Mouse (Mus musculus): ENCODE data around the gene Mob3a. TPM values are rescaled to one million over a fixed set of nuclear protein-coding genes. Genes with fewer than 3 reads are reported as not detected.
"Not testable (repeated sequence)": the region's sequence is repeated elsewhere in the genome, so short reads cannot be mapped to it uniquely, and the experiment has no call there.

Mob3a gene
- polyA plus RNA-seq, 1 experiment from 2014 or later, result 47.9 TPM

- Histone ChIP-seq H3K4me3 (peak overlapping the region; percentile 82), H3K9me3 (replicated peaks) (no peaks in the 10 kb centered on the region), H3K27ac (peak overlapping the region; percentile 70), H3K9ac (peak overlapping the region; percentile 92), H3K36me3 (ENCODE audit: poor library complexity, severe bottlenecking) (peaks cover 4% of the 10 kb centered on the region; the same call in 1 of the 2 replicates), H3K4me1 (peaks cover 29% of the 10 kb centered on the region), H3K4me2 (peak overlapping the region; percentile 89), H3K27me3 (no peaks in the 10 kb centered on the region)
- WGBS, result 5% methylated on average over 12 of the region's 12 CpGs
- ATAC-seq, result peak; percentile 67
Measured at GRCm38 (mm10) chr10:80655406-80656129, 46.2 kb downstream of the Mob3a start.

GRCm38 (mm10) chr10:80654866-80655265 lies 46.9 kb downstream of the Mob3a start:
- Histone ChIP-seq H3K27ac (no peak overlapping the region; the same call in 1 of the 2 replicates), H3K36me3 (ENCODE audit: poor library complexity, severe bottlenecking) (peaks cover 4% of the 10 kb centered on the region; the same call in 1 of the 2 replicates), H3K4me1 (peaks cover 29% of the 10 kb centered on the region), H3K27me3 (no peaks in the 10 kb centered on the region), H3K4me2 (peak overlapping the region; percentile 89), H3K4me3 (peak overlapping the region; percentile 82; the same call in 1 of the 2 replicates), H3K9ac (peak overlapping the region; percentile 92; the same call in 1 of the 2 replicates), H3K9me3 (replicated peaks) (no peaks in the 10 kb centered on the region)
- ATAC-seq, result no peak
- WGBS, result 89% methylated on average over 6 of the region's 6 CpGs

GRCm38 (mm10) chr10:80653156-80653720 lies 48.5 kb downstream of the Mob3a start:
- Histone ChIP-seq H3K36me3 (ENCODE audit: poor library complexity, severe bottlenecking) (peaks cover 11% of the 10 kb centered on the region), H3K27me3 (no peaks in the 10 kb centered on the region), H3K27ac (no peak overlapping the region), H3K4me1 (peaks cover 24% of the 10 kb centered on the region), H3K4me2 (no peak overlapping the region), H3K9me3 (replicated peaks) (no peaks in the 10 kb centered on the region), H3K9ac (no peak overlapping the region), H3K4me3 (no peak overlapping the region)
- ATAC-seq, result no peak
- WGBS, result 91% methylated on average over 6 of the region's 6 CpGs

- Histone ChIP-seq H3K36me3 (ENCODE audit: poor library complexity, severe bottlenecking) (peaks cover 38% of the 10 kb centered on the region), H3K9me3 (replicated peaks) (no peaks in the 10 kb centered on the region), H3K27ac (no peak overlapping the region), H3K4me2 (no peak overlapping the region), H3K4me3 (no peak overlapping the region), H3K27me3 (no peaks in the 10 kb centered on the region), H3K4me1 (peaks cover 13% of the 10 kb centered on the region), H3K9ac (no peak overlapping the region)
- ATAC-seq, result no peak
- WGBS, result 92% methylated on average over 10 of the region's 10 CpGs
Measured at GRCm38 (mm10) chr10:80650392-80650791, 51.4 kb downstream of the Mob3a start.

- H3K9me3 ChIP-seq (replicated peaks); H3K4me1 ChIP-seq; H3K4me2 ChIP-seq; H3K27ac ChIP-seq; H3K4me3 ChIP-seq; H3K9ac ChIP-seq; H3K27me3 ChIP-seq: not testable (repeated sequence)
- peaks cover 42% of the 10 kb centered on the region for H3K36me3 ChIP-seq (ENCODE audit: poor library complexity, severe bottlenecking)
- 92% methylated on average over 6 of the region's 6 CpGs for WGBS
- ATAC-seq, result 0 out of 2 replicates have a peak, but pooled peaks have one; percentile 42
Measured at GRCm38 (mm10) chr10:80649910-80650309, 51.9 kb downstream of the Mob3a start.

- Histone ChIP-seq H3K27me3 (no peaks in the 10 kb centered on the region), H3K36me3 (ENCODE audit: poor library complexity, severe bottlenecking) (peaks cover 68% of the 10 kb centered on the region), H3K9ac (no peak overlapping the region), H3K4me3 (no peak overlapping the region), H3K27ac (no peak overlapping the region), H3K4me2 (no peak overlapping the region), H3K9me3 (replicated peaks) (no peaks in the 10 kb centered on the region), H3K4me1 (no peaks in the 10 kb centered on the region)
- WGBS, result 94% methylated on average over 10 of the region's 10 CpGs
- no peak for ATAC-seq
Measured at GRCm38 (mm10) chr10:80646936-80647335, 54.8 kb downstream of the Mob3a start.

GRCm38 (mm10) chr10:80635345-80635744 lies 66.4 kb downstream of the Mob3a start:
- peaks cover 68% of the 10 kb centered on the region for H3K36me3 ChIP-seq (ENCODE audit: poor library complexity, severe bottlenecking)
- no peak for ATAC-seq
- no peaks in the 10 kb centered on the region for H3K4me1 ChIP-seq
- H3K4me3 ChIP-seq, result no peak overlapping the region
- no peak overlapping the region for H3K9ac ChIP-seq
- H3K27me3 ChIP-seq, result no peaks in the 10 kb centered on the region
- H3K9me3 ChIP-seq (replicated peaks), result no peaks in the 10 kb centered on the region
- H3K27ac ChIP-seq, result no peak overlapping the region
- 93% methylated on average over 6 of the region's 6 CpGs for WGBS
- no peak overlapping the region for H3K4me2 ChIP-seq

Other genes with a start within 250 kb of the Mob3a start
- gene Onecut3, start 207.1 kb downstream of the Mob3a start, polyA plus RNA-seq (2015; fragmentation: Nextera tagmentation; extraction: Ambion mirVana), result 0.35 and 0.57 TPM in 2 replicates
- gene Atp8b3, start 162.9 kb downstream of the Mob3a start, polyA plus RNA-seq (2015; fragmentation: Nextera tagmentation; extraction: Ambion mirVana), result 0.33 and 0.36 TPM in 2 replicates
- gene Rexo1, start 140.4 kb downstream of the Mob3a start, polyA plus RNA-seq (2015; fragmentation: Nextera tagmentation; extraction: Ambion mirVana), result 27.5 and 30.8 TPM in 2 replicates
- 6.6 and 7.5 TPM in 2 replicates for gene Klf16, start 124.7 kb downstream of the Mob3a start, polyA plus RNA-seq (2015; fragmentation: Nextera tagmentation; extraction: Ambion mirVana)
- gene Abhd17a, start 111.6 kb downstream of the Mob3a start, polyA plus RNA-seq (2015; fragmentation: Nextera tagmentation; extraction: Ambion mirVana), result 72.3 and 74.9 TPM in 2 replicates
- gene Scamp4, start 99.1 kb downstream of the Mob3a start, polyA plus RNA-seq (2015; fragmentation: Nextera tagmentation; extraction: Ambion mirVana), result 56.7 and 69.6 TPM in 2 replicates
- gene Adat3, start 99.1 kb downstream of the Mob3a start, polyA plus RNA-seq (2015; fragmentation: Nextera tagmentation; extraction: Ambion mirVana), result 4.8 and 6.7 TPM in 2 replicates
- gene Gm49322, start 96.0 kb downstream of the Mob3a start, polyA plus RNA-seq (2015; fragmentation: Nextera tagmentation; extraction: Ambion mirVana), result 4.0 and 4.4 TPM in 2 replicates
- gene Csnk1g2, start 79.1 kb downstream of the Mob3a start, polyA plus RNA-seq (2015; fragmentation: Nextera tagmentation; extraction: Ambion mirVana), result 55.0 and 73.2 TPM in 2 replicates
- gene Btbd2, start 44.9 kb downstream of the Mob3a start, polyA plus RNA-seq (2015; fragmentation: Nextera tagmentation; extraction: Ambion mirVana), result 59.2 and 61.2 TPM in 2 replicates
- 52.3 and 55.1 TPM in 2 replicates for gene Mknk2, start 23.9 kb downstream of the Mob3a start, polyA plus RNA-seq (2015; fragmentation: Nextera tagmentation; extraction: Ambion mirVana)
- 24.5 and 26.3 TPM in 2 replicates for gene Izumo4, start 207 bp upstream of the Mob3a start, polyA plus RNA-seq (2015; fragmentation: Nextera tagmentation; extraction: Ambion mirVana)
- gene Ap3d1, start 40.3 kb upstream of the Mob3a start, polyA plus RNA-seq (2015; fragmentation: Nextera tagmentation; extraction: Ambion mirVana), result 80.2 and 82.9 TPM in 2 replicates
- 19.9 and 21.1 TPM in 2 replicates for gene Dot1l, start 53.2 kb upstream of the Mob3a start, polyA plus RNA-seq (2015; fragmentation: Nextera tagmentation; extraction: Ambion mirVana)
- gene Sf3a2, start 96.2 kb upstream of the Mob3a start, polyA plus RNA-seq (2015; fragmentation: Nextera tagmentation; extraction: Ambion mirVana), result 63.5 and 67.3 TPM in 2 replicates
- 141 and 151 TPM in 2 replicates for gene Plekhj1, start 96.6 kb upstream of the Mob3a start, polyA plus RNA-seq (2015; fragmentation: Nextera tagmentation; extraction: Ambion mirVana)
- gene Amh, start 103.3 kb upstream of the Mob3a start, polyA plus RNA-seq (2015; fragmentation: Nextera tagmentation; extraction: Ambion mirVana), result 0.13 TPM in 1 of 2 replicates, not detected in the other
- gene Jsrp1, start 111.5 kb upstream of the Mob3a start, polyA plus RNA-seq (2015; fragmentation: Nextera tagmentation; extraction: Ambion mirVana), result 0.26 TPM in 1 of 2 replicates, not detected in the other
- gene Oaz1, start 124.7 kb upstream of the Mob3a start, polyA plus RNA-seq (2015; fragmentation: Nextera tagmentation; extraction: Ambion mirVana), result 1,581 and 1,699 TPM in 2 replicates
- 1.7 and 2.0 TPM in 2 replicates for gene Lingo3, start 142.1 kb upstream of the Mob3a start, polyA plus RNA-seq (2015; fragmentation: Nextera tagmentation; extraction: Ambion mirVana)
- 291 and 325 TPM in 2 replicates for gene Lsm7, start 153.2 kb upstream of the Mob3a start, polyA plus RNA-seq (2015; fragmentation: Nextera tagmentation; extraction: Ambion mirVana)
- gene Sppl2b, start 153.3 kb upstream of the Mob3a start, polyA plus RNA-seq (2015; fragmentation: Nextera tagmentation; extraction: Ambion mirVana), result 40.1 and 45.3 TPM in 2 replicates
- 0.13 and 0.14 TPM in 2 replicates for gene Tmprss9, start 169.9 kb upstream of the Mob3a start, polyA plus RNA-seq (2015; fragmentation: Nextera tagmentation; extraction: Ambion mirVana)
- 356 and 364 TPM in 2 replicates for gene Timm13, start 199.0 kb upstream of the Mob3a start, polyA plus RNA-seq (2015; fragmentation: Nextera tagmentation; extraction: Ambion mirVana)
- 54.0 and 54.9 TPM in 2 replicates for gene Lmnb2, start 216.3 kb upstream of the Mob3a start, polyA plus RNA-seq (2015; fragmentation: Nextera tagmentation; extraction: Ambion mirVana)
- 4.9 and 5.1 TPM in 2 replicates for gene Gadd45b, start 228.1 kb upstream of the Mob3a start, polyA plus RNA-seq (2015; fragmentation: Nextera tagmentation; extraction: Ambion mirVana)

Data from forebrain, embryonic 13.5 days (tissue).